Mouse (Mus musculus) testis, adult 10 weeks (tissue): ENCODE results near the gene Cd48. TPM values are rescaled to one million over a fixed set of nuclear protein-coding genes. Genes with fewer than 3 reads are reported as not detected.

Experiments
- polyA plus RNA-seq: library from polyadenylated mRNA; stranded (reverse); fragments of 350-450 nt; fragmentation: Illumina TruSeq; extraction: RNeasy Lipid Tissue Mini Kit (QIAGEN cat#74804); gene quantifications from one replicate; pipeline ENCODE4 v1.2.3, GENCODE M21; 2014; ENCODE audit warnings: low read depth, low replicate concordance

Cd48 gene
- polyA plus RNA-seq = 3.7 TPM

GRCm38 (mm10) chr1:171681531-171682299 is at the start of gene Cd48:
Gene Cd48, plus strand, starts transcription at chr1:171682009.

GRCm38 (mm10) chr1:171652734-171653133 is 29.1 kb upstream of the Cd48 start, which contains the start of gene Slamf7:
Gene Slamf7, minus strand, starts transcription at chr1:171653035.

Other genes with a start within 250 kb of the Cd48 start
- gene F11r, start 244.5 kb upstream of the Cd48 start, polyA plus RNA-seq = 12.5 TPM
- 0.49 TPM for gene Alyref2, start 178.5 kb upstream of the Cd48 start, polyA plus RNA-seq
- not detected for gene Itln1, start 146.7 kb upstream of the Cd48 start, polyA plus RNA-seq
- gene Cd244a, start 122.8 kb upstream of the Cd48 start, polyA plus RNA-seq = 0.52 TPM
- gene Ly9, start 74.6 kb upstream of the Cd48 start, polyA plus RNA-seq = 2.9 TPM
- gene Slamf7, start 29.0 kb upstream of the Cd48 start, polyA plus RNA-seq = 47.5 TPM
- gene Slamf1, start 85.1 kb downstream of the Cd48 start, polyA plus RNA-seq = 1.3 TPM
- 2.4 TPM for gene Cd84, start 157.7 kb downstream of the Cd48 start, polyA plus RNA-seq
- gene Gm10521, start 213.7 kb downstream of the Cd48 start, polyA plus RNA-seq = 0.13 TPM
- gene Slamf6, start 235.5 kb downstream of the Cd48 start, polyA plus RNA-seq = 0.06 TPM